Mouse (Mus musculus) yolk sac, embryonic 10.5 days (tissue): ENCODE results near the gene Chrna5.
"Not testable (repeated sequence)": the region's sequence is repeated elsewhere in the genome, so short reads cannot be mapped to it uniquely, and the experiment has no call there.

Source experiments
- DNase-seq: peaks from one replicate; pipeline ENCODE4 v3.0.0-alpha.2; 2017; ENCODE audit warnings: low spot score

The Chrna5 gene

DNA sequence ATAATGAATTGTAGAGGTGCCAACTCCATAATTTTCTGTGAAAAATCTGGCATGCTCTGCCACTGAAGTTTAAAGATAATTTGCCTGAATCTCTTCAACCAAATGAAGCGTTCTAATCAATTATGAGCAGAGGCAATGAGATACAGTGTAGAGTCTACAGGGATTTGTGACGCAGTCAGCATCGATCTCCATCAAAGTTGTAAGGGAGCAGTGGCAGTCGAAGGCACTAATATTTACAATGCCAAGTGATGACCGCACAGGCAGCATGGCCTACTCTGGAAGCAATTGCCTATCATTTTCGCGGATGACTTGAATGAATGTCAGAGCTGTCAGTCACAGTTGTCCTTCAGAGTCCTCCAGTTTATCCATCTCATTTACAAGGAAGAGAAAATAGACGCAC, at the start of gene Chrna5:
Chrna5 (plus strand) TSS at position 207 of the 400 bp plus-strand sequence.
- no peak for DNase-seq

DNA sequence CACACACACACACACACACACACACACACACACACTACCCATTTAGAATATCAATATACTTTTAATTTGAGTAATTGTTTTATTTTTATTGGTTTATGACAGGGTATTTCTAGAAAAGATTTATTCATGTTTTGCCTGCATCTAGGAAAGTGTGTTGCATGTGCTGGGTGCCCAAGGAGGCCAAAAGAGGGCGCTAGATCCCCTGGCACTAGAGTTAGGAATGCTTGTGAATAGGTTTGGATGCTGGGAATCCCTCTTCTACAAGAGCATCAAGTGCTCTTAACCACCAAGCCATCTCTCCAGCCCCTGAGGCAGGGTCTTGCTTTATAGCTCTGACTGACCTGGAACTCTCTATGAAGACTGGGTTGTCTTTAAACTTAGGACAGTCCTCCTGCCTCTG, 48.9 kb upstream of the Chrna5 start:
- no peak for DNase-seq

DNA sequence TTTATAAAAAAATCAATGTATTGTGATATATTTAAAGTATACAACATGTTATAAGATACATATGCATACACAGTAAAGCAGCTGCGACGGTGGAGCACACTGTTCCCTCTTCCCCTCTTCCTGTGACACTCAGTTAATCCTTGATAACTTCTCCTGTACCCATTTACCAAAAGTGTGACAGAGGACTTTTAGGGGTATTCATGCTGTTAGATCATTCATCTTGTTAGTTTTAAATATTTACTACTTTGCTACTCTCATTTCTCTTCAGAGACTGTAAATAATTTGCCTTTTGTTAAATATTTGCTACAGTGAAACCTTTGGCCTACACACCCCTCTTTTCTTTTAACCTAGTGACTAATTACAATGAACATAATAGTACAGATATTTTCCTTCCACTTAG, 48.3 kb upstream of the Chrna5 start:
- DNase-seq = no peak

DNA sequence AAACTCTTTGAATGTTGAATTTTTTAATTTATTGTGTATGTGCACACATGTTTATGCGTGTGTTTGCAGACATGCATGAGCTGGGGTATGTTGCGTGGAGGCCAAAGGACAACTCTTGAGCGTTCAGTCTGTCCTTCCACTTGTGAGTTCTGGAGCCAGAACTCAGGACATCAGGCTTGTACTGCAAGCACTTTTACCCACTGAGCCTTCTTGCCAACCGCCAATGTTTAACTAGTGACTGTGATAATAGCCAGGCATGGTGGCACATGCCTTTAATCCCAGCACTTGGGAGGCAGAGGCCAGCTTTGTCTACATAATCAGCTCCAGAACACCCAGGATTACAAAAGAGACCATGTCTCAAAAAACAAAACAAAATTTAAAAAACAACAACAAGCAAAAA, 38.6 kb upstream of the Chrna5 start:
- DNase-seq = no peak

DNA sequence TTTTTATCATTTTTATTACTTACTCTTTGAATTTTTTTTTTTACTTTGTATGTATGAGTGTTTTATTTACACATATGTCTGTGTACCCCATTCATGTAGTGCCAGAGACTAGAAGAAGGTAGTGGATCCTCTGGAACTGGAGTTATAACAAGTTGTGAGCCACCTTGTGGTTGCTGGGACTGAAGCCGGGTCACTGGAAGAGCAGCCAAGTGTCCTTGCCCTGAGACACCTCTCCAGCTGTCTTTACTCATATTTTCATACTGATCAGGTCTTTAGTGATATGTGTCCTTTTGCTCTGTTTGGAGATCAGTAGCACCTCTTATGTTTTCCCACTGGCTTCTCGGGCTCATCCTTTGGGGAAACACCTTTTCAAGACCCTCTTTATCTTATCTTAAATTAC, 36.2 kb upstream of the Chrna5 start:
- no peak for DNase-seq

DNA sequence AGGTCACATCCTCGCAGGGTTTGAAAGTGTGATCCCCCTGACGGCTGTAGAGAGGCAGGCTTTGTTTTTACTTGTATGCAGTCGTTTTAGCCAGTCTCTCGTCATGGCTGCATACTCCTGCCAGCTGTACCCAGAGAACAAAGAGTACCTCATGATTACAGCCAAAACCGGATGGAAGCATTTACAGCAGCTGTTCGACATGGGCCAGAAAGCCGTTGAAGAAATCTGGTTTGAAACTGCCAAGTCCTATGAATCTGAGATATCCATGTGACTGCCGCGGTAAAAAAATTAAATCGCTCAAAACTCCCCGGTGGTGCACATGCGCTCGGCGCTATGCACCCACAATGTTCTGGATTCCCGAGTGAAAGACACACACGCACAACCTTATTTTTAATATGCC, 34.4 kb upstream of the Chrna5 start:
- DNase-seq = no peak

DNA sequence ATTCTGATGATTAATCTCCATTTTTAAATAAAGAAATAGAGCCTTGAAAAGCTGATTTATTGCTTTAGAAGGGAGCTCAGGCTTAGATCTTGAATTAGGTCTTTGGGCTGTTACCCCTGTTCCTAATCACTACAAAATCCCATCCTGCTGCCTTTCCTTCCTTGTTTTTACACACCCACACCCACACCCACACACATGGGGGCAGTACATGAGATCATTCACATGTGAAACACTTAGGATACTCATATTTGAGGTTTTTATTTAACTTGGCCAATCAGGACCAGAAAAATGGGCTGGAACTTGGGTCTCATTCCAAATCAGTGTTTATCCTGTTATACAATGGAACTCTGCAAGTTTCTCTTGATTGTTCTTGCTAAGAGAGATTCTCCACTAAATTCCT, 31.2 kb upstream of the Chrna5 start:
- DNase-seq = no peak

DNA sequence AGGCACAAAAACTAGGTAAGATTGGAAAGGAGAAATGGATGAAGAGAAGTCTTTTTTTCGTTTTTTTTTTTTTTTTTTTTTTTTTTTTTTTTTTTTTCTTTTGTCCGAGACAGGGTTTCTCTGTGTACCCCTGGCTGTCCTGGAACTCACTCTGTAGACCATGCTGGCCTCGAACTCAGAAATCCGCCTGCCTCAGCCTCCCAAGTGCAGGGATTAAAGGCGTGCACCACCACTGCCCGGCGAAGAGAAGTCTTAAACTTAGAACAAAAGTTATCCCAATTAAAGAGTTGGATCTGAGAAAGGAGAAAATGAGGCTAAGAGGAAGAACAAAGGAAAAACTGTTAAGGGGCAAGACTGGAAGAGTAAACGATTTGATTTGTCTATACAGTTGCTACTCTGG, 30.5 kb upstream of the Chrna5 start:
- DNase-seq = not testable (repeated sequence)

DNA sequence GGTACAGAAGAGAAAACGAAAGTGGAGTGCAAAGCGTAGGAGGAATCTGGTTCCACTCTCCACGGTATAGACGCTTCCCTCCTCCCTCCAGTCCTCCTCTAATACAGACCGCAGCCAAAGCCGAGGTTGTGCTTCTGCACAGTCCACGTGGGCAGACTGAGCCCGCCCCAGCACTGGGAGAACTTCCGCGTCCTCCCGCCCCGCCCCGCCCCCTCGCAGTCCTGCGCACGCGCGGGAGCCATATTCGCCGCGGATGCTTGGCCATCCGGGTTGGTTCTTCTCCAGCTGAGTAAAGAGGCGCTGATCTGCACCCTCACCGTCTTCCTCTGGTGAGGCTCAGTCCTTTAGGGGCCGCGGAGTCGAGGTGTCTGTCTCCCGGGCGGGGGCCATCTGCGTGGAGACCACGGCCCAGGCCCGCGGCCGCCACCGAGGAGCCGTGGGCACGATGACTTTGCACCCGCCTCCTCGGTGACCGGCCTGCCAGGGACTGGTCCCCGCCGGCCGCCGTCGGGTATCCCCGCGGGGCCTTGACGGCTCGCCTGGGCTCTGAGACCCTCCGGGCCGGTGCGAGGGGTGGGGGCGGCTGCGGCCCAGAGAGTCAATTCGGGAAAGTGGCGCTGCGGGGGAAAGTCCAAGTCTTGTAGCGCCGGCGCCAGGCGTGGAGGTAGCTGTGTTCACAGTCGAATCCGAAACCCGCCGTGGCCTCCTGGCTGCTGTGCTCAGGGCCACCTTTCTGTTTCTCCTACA, 29.9 kb upstream of the Chrna5 start, which contains the start of the genes Psma4 and AY074887:
Psma4 (plus strand) TSS at position 216 of the 747 bp plus-strand sequence.
AY074887 (minus strand) TSS at position 424 of the 747 bp plus-strand sequence.
- DNase-seq = peak; percentile 97

DNA sequence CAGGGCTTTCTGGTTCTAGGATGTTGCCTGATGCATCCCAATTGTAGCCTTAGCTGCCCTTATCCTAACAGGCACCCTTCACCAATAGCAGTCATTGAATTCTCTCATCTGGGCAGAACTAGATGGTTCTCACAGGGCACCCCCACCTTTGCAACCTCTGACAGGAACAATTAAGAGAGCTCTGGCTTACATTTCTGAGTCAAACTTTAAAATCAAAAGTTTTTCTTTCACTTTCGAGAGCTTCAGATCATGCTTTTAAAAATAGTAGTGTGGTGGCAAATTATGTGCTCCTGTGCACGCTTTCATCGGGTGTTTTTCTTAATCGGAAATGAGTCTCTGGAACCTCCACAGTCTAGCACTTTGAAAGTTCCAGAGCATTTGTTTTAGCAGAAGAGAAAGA, 19.6 kb upstream of the Chrna5 start:
- no peak for DNase-seq

DNA sequence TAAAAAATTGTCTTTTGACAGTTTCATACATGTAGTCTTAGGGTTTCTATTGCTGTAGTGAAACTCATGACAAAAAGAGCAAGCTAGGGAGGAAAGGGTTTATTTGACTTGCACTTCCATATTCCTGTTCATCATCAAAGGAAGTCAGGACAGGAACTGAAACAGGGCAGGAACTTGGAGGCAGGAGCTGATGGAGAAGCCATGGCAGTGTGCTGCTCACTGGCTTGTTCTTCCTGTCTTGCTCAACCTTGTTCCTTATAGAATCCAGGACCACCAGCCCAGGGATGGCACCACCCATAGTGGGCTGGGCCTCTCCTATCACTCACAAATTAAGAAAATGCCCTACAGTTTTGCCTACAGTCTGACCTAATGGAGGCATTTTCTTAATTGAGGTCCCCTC, 17.0 kb upstream of the Chrna5 start:
- DNase-seq = no peak

DNA sequence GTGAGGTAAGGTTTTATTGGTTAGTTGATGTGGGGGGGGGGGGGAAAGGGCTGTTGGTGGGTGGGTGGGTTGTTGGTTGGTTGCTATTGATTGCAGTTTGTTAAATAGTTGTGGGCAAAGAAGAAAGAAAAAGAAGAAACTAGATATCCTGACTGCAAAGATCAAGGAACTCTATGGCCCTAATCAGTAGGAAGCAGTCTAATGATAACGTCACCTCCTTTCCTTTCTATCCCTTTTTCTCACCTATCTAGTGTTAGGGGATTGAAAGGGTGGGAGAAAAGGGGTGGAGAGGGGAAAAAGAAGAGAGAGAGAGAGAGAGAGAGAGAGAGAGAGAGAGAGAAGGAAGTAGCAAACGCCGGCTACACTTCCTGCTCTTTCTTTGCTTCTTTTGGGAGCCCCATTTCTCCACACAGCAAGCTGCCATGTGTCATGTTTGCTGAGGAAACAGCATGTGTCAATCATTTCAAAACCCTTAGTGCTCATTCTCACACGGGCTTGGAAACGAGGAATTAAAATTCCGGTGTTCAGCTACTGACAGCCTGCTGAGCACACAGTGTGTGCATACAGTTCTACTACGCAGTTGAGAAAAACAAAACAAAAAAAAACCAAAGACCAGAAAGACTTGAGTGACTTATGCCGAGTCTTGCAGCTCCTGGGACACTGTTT, 10.6 kb upstream of the Chrna5 start:
- no peak for DNase-seq

DNA sequence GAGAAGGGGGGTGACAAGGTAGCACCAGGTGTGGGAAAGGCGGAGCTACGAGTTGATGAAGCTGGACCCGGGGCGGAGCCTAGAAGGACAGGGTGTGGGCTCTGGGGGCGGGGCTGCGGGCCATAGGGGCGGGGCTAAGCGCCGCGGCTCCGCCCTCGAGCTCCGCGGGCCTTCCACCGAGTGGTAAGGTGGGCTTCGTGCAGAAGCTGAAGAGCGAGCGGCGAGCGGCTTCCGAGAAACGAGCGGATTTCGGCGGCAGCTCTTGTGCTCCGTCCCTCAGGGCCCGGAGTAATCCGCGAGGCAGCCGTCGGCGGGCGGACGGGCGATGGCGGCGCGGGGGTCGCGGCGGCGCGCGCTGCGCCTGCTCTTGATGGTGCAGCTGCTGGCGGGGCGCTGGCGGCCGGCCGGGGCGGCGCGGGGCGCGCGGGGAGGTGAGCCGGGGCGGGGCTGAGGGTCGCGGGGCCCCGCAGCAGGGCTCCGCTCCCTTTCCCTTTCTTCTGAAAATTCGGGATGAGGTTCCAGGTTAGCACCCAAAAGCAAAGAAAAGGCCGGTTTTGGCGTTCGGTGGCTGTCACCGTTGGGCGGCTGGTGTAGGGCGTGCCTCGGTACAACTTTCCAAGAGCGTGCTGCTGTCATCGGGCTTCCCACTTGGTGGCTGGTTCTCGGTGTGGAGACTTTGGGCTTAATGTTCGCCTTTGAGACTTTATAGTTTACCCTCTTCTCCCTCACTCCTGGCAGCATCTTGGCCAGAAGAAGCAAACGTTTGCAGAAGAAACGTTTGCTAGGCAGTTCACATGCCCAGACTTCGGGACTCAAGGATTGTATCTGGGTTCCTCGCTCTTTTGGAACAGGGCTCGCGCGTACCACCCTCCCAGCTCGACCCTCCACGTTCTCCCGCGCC, 861 bp downstream of the Chrna5 start:
- peak; percentile 78 for DNase-seq

DNA sequence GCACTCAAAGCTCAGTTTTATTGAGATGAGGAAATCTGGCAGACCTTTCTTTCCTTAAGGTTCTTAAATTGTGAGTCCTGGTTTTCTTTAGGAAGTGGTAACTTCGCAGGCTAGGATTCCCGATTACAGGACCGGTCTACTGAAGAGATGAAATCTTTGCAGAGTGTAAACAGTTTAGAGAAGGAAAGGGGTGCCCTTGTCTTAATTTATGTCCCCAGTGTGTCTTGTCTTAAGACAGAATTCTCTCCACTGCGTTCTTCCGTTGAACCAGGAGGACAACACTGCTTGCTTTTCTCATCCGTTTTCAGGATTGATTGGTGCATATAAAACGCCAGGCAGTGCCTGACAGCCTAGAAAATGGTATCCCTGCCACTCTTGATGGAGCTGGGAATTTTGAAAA, 1.7 kb downstream of the Chrna5 start:
- DNase-seq = no peak

DNA sequence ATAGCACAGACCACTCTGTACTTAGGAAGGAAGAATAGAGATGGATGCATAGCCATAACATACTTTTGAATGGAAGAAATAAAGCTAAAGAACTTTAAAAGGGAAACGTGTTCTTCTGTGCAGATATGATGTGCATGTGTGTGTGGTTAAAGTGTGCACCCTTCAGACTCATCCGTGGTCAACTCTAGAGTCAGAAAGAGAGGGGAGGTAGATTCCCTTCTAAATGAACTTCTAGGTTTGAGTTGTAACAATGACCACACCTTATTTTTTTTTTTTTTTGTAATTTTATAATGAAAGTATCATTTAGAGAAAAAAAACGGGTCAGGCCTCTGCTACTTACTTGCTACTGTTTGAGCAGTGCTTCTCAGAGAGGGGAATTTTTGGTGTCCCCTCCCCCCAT, 9.7 kb downstream of the Chrna5 start:
- DNase-seq = no peak

DNA sequence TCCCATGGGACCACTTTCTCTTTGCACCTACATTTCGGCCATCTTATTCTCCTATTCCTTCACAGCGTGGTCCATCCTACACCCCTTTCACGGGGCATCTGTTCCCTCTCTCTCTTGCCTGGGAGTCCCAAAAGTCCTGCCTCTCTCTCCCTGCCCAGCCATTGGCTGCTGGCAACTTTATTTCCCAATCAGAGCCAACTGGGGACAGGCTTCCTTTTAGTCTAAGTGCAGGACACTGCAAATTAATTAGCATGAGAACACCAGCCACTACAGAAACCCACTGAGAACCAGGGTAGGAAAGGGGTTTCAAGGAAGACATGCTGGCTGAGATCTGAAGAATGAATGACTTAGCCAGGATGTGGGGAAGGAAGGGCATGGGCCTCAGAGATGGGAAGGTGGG, 13.7 kb downstream of the Chrna5 start:
- DNase-seq = no peak

DNA sequence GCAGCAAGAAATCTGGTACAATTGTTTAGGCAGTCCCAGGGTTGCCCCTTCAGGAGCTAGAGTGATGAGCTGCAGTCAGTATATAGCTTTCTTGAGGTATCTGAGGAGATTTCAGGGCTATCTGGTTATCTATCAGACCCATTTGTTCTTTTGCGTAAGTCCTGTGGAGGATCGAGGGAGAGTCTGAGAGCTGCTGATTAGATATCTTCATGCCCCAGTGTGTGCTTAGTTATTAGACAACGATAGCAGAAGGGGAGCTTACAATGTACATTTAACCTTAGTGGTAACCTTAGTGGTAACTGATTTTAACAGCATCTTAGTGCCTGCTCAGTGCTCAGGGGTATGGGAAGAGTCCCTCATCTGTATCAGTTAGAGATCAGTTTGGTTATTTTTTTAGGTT, 15.0 kb downstream of the Chrna5 start:
- no peak for DNase-seq

DNA sequence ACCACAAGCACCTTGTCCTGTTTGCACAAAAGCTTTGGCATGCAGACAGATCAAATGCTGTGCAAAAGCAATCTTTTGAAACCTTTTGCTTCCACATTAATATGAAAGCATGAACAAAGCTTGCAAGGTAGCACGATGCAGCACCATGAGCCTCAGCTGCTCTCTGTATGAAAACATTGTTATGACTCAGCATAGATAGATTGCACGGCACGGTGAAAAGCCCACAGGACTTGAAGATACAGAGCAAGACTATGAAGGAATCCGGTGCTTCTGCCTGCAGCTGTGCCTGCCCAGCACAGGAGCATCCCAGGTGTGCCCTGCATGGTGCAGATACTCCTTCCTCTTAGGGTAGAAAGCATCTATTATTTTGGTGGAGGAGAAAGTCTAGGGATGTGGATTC, 22.9 kb downstream of the Chrna5 start:
- DNase-seq = no peak

DNA sequence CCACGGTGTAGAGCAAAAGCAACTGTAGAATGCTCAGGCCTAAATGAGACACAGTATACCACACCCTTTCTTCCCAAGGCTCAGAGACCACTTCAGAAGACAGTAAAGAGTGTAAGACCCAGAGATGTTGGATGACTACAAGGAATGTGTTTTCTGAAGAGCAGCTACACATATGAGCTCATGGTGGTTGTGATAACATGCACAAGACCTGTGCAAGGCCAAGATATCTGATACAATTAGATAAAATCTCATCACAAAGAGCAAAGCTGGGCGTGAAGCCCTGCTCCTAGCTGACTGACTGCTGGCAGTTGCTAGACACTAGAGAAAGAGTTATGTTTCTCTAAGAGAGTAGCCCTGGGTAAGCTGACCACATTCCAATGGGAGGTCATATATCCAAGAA, 29.0 kb downstream of the Chrna5 start:
- DNase-seq = no peak

DNA sequence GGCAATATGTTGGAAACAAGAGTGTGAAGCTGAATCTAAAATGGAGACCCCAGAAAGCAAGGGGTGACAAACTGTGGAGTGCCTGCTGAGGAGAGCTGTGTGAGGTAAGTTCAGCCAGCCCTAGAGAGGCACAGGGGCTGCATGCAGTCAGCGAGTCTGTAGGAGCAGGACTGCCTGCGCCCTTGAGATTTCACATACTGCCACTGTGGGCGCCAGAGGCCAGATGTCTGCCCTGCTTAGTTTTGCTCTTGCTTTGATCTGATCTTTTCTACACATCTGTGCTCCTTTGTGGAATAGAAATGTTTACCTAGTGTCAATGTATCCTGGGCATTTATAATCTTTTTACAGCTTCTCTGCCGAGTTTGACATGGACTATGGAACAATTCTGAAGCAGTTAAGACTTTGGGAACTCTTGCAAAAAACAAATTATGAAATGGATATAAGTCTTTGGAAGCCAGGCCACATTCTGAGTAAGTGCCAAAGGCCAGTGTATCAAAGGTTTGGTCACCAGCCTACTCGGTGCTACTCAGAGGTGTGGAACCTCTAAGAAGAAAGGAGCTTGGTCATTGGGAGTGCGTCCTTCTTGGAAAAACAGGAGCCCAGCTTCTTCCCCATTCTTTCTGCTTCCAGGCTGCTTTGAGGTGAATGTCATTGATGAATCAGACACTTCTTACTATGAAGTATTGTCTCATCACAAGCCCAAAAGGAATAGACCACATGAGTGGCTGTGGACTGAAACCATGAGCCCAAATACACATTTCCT, 30.1 kb downstream of the Chrna5 start:
- no peak for DNase-seq

DNA sequence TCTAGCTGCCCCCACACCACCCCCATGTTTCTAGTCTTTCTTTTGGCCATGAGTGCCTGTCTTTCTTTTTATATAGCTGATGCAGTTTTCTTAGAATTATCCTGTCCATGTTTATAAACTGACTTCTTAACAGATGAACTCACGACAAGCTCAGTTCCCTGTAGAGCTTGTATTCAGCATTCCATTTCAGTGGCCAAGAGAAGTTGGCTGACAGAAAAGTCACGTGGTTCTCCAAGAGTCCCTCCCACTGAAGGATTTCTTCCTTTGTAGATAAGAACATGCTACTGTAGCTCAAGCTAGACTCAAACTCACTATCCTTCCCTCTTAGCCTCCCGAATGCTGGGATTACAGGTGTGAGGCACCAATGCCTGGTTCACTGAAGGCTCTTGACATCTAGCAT, 36.2 kb downstream of the Chrna5 start:
- no peak for DNase-seq

DNA sequence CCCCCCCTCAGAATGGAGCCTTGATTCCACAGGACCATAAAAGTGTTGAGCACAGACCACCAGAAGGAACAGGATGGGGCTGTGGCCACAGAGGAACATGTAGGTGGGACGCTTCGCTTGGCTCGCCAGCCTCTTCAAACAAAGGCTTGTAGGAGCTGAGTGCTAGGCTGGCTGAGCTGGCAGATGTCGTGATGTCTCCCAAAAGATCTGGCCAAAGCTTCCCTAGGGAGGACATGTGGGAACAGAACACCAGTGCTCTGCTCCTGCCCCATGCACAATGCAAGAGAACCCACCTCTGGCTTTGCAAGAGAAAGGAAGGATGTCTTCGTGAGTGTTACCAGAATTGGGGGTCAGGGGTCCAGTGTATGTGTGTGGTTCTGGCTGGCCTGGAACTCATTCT, 42.6 kb downstream of the Chrna5 start:
- no peak for DNase-seq
